Mouse (Mus musculus): ENCODE measurements around the gene Taf6l.

Gene Taf6l

DNA sequence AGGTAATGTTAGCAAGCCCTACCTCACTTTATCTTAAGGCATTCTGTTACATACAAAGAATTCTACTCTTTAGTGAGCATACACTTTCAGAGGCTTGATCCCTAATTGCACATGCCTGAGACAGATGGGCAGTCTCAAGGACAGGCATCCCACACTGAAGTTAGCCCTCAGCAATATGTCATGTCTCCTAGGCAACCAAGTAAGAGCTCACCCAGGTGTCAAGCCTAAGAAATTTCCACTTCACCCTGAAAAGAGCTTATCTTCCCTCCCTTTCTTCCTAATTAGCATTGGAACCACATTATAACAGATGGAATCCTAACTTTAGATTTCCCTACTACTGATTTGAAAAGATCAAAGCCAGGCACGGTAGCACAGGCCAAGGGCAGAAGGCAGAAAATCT, 3.0 kb upstream of the Taf6l start:
- DNase-seq: no peak

DNA sequence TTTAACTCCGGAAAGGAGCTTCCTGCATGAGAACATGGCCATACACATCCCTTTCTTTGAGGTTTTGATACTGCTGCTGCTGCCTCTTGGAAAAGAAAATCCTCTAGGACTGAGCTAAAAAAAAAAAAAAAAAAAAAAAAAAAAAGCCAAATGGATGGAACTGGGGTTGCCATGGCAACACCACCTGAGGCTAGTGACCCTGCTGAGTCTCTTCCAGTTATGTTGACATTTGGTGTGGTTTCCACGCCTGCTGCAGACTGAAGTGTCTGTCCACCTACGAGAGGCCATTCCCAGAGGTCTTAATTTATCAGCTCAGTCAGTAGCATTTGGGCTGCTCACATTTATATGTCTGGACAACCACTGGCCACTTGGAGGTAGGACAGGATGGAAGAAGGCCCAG, 2.3 kb upstream of the Taf6l start:
- DNase-seq: no peak

GRCm38 (mm10) chr19:8774951-8775421, 11.2 kb downstream of the Taf6l start:
- DNase-seq: no peak

DNA sequence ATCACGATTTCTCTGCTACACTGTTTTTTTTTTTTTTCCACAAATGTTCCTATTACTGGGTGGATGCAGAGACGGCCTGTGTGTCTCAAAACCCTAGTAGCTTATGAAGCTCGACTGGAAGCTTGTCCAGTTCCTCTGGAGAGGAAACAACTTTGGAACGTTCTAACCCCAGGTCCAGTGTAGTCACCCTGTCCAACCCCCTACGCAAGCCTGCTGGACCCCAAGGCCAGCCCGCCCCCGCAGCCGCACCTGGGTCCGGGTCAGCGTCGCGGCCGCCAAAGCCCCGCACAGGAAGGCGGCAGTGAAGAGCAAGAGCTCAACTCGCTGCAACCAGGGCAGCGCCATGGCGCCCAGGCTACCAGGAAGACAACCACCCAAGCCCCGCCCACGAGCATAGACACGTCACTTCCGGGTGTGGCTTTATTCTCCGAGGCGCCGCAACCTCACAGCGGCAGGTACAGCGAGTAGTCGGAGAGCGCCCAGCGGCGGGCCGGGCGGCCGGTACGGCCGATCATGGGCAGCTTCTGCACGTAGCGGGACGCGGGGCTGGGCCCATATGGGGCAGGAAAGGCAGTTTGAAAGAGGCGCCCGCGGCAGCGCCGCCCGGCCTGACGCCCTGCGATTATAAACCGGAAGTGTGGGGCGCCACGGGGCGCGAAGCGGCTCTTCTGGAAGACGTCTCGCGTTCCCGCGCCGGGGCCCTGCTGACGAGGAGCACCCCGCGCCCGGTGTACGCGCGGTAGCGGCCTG, 12.0 kb downstream of the Taf6l start, which contains the start of gene Tmem179b:
Gene Tmem179b (minus strand): TSS at position 382 of the 750 bp plus-strand sequence.
- DNase-seq: peak; percentile 97

GRCm38 (mm10) chr19:8773409-8773808, 12.8 kb downstream of the Taf6l start:
- no peak for DNase-seq

DNA sequence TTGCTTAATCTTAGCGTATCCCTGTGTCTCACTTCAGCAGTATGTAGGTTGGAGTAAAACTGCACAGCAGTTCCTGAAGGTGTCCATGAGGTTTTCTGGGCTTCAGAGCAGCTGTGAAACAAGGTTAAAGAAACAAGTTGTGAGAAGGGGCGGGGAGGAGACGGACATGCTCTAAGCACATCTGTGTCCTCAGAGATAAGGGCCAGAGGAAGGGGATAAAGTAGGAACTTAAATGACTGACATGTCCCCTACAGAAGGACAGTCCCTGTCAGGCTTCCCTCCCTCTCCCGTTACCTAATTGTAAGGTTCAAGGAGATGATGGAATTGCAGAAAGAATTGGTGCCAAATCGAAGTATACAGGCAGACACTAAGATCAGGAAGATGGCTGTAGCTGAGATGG, 13.2 kb downstream of the Taf6l start:
- DNase-seq: no peak

DNA sequence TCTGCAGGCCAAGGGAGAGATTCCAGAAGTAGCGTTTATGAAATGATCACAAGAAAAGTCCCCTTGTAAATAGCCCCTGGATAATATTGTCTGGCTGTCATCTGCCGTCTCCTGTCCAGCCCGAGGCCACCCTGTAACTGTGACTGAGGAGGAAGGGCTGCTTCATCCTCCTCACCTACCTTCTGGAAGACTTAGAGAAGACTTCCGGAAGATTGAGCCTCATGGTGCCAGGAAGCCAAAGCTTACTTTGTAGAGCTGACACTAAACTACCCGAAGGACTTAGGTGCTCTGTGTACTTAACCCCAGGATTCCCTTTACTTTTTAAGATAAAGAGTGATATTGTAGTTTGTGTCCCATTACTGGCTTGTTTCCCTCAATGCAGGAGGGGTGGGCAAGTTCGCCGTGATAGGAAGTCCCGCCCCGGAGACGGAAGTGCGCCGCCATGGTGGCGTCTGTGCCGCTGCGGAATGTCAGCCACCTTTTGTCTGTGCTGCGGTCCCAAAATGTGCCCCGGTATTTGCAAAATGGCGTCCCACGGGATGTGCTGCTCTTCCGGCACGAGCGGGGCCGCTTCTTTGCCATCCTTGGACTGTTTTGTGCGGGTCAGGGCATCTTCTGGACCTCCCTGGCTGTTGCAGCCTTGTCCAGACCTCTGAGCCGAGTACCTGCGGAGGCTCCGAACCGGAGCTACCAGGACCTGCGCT, 15.5 kb downstream of the Taf6l start, which contains the start of gene Tmem223:
Gene Tmem223 (plus strand): TSS at position 430 of the 704 bp plus-strand sequence.
- DNase-seq: peak; percentile 87

DNA sequence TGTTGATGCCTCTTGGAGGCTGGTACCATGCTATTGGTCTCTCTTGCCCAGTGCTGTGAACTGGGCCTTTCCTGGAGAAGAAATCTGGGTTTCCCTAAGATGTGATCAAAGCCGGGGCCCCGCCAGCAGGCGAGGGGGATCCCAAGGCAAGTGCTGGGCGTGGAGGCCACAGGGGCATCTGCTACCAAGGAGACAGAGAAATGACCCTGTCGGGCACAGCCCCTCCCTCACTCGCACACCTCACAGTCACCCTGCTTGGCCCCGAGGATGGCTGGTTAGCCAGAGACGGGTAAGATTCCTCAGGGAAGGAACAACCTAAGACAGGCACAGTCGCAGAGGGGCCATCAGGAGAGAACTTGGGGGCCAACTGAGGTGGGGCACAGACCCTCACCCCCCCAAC, 20.7 kb downstream of the Taf6l start:
- no peak for DNase-seq

DNA sequence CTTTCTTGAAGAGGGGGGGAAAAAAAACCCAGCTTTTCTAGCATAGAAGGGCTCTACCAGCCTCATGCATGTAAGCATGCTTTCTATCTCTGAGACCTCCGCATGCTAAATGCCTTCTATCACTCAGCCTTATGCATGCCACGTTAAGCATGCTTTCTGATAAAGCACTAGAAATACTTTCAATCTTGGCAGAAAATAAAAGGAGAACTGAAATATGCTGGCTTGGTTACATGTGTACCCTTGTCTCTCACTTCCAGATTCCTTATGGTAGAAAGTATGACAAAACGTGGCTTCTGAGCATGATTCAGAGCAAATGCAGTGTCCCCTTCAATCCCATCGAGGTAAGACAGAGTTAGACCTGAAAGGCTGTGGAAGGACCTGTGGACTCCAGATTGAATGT, 22.9 kb downstream of the Taf6l start:
- no peak for DNase-seq

DNA sequence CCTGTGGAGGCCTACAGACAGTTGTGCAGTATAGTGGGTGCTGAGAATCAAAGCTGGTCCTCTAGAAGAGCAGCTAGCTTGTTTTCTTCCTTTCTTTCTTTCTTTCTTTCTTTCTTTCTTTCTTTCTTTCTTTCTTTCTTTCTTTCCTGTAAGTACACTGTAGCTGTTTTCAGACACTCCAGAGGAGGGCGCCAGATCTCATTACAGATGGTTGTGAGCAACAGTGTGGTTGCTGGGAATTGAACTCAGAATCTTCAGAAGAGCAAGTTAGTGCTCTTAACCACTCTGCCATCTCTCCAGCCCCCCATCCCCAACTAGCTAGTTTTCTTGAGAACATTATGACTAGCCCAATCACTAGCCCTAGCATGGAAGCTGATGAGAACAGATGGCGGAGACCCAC, 25.5 kb downstream of the Taf6l start:
- DNase-seq: peak; percentile 14

GRCm38 (mm10) chr19:8758899-8759298, 27.3 kb downstream of the Taf6l start:
- no peak for DNase-seq

DNA sequence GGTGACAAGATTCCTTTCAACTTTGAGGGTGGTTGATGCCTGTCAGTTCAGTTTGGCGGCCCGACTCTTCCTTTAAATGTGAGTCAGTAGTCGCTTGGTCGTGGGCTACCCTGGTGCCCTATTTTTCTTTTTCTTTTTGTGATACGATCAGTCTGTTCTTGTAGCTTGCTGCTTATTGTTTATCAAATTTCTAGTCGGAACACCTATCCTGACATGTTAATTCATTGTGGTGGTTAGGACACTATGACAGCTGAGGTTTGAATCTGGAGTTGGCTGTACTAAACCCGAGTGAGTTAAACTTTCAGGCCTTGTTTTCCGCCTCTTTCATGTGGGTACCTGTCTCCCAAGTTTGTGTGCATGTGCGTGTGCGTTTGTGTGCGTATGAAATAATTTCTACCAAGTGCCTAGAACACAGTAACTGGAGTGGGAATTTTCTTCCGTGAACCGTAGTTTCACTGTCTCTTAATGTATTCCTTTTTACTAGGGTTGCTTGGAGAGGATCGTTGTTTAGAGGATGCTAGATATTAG, 28.7 kb downstream of the Taf6l start:
- no peak for DNase-seq

- DNase-seq: peak; percentile 93
Observed at GRCm38 (mm10) chr19:8756635-8757387, 29.4 kb downstream of the Taf6l start, which contains the start of gene Nxf1. TSS of gene Nxf1 (plus strand) at chr19:8757073.

- no peak for DNase-seq
Observed at GRCm38 (mm10) chr19:8755652-8756051, 30.6 kb downstream of the Taf6l start.

DNA sequence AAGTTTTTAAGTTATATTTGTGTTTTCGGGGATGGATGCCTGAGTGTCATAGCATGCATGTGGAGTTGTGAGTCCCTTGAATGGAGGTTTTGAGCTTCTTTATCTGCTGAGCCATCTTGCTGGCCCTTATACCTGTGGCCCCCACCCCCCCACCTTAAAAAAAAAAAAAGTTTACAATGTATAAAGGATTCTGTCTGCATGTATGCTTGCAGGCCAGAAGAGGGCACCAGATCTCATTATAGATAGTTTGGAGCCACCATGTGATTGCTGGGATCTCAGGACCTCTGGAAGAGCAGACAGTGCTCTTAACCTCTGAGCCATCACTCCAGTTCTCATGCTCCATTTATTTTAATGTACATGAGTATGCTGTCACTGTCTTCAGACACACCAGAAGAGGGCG, 38.8 kb downstream of the Taf6l start:
- no peak for DNase-seq

- DNase-seq: no peak
Observed at GRCm38 (mm10) chr19:8745382-8745781, 40.8 kb downstream of the Taf6l start.

GRCm38 (mm10) chr19:8742176-8742575, 44.0 kb downstream of the Taf6l start:
- DNase-seq: no peak

DNA sequence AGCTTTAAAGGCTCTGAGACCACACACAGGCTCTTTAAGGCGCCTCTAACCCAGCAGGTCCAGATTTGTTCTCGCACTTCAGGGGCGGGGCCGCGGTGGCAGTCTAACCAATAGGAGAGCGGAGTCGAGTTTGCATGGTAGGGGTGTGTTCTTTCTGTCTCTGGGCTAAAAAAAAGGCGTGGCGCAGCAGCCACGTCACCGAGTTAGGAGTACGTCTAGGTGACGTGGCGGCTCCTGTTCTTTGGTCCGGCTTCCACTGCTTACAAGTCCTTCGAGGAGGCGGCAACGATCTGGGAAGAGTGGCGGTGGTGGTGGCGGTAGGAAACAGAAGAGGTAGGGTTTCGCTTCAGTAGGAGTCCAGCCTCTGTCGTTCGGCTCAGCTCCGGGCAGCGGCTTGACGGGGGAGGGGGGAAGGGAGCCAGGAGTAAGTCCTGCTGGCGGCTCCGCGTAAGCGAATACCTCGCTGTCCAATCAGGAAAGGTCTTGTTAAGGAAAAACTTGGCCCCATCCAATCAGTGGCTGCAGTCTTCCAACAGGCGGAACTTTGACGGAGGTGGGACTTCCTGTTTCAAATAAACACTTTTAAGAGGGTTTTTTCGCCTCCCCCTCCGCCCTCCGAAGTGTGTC, 44.9 kb downstream of the Taf6l start, which contains the start of gene Stx5a:
Gene Stx5a (plus strand): TSS at position 171 of the 627 bp plus-strand sequence.
- peak; percentile 99 for DNase-seq

- DNase-seq: no peak
Observed at GRCm38 (mm10) chr19:8740603-8741002, 45.6 kb downstream of the Taf6l start, which contains the start of gene 1700092M07Rik. TSS of gene 1700092M07Rik (plus strand) at chr19:8740718.

DNA sequence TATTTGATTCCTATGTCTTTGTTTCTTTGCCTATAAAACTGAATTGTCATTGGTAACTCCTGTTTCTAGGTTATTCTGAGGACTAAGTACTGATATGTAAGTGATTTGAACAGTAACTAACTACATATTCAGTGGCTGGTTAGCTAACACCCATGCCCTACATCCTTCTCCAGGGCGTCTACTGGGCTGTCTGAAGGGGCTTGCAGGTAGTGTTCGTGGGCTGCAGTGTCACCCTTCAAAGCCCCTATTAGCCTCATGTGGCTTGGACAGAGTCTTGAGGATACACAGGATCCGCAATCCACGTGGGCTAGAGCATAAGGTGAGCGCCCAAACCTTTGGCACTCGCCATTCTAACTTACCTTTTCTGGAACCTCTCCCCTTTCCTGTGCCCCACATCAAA, 46.6 kb downstream of the Taf6l start:
- no peak for DNase-seq

DNA sequence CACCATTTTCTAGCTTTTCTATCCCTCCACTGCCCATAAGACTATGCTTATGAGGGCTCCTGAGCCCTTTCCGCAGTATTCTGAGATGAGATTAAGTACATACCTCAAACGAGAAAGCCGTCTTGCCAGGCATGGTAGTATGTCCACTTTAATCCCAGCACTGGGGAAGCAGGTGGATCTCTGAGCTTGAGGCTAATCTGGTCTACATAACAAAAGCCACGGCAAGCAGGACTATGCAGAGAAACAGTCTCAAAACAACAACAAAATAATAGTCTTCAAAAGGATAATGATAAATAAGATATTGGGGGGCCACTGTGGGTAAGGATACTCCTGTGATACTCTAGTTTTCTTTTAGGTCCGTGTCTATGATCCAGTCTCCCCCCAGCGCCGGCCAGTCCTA, 47.3 kb downstream of the Taf6l start:
- DNase-seq: no peak

GRCm38 (mm10) chr19:8736160-8736467, 50.1 kb downstream of the Taf6l start:
- DNase-seq: no peak
